Mouse (Mus musculus): ENCODE data around the gene 4930595D18Rik. TPM values are rescaled to one million over a fixed set of nuclear protein-coding genes. Genes with fewer than 3 reads are reported as not detected.

Gene 4930595D18Rik
- total and polyA plus RNA-seq, 3 experiments, result 0.16 TPM; not detected in 2

DNA sequence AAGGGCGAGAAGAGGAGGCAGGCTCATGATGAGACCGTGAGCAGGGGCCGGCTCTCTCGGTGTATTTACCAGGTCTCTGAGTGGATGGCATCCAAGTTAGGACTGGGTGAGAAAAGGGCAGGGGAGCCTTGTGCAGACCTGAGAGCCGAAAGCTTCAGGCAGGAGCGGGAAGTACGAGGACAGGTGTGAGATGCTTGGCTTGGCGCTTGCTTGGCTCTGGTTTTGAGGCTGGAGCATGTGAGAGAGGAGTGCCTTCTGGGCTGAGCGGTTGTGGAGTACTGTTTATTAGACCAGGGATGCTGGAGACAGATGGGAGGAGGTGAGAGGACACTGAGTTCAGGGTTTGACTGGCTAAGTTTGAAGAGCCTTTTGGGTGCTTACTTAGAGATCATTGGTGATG lies 9.0 kb upstream of the 4930595D18Rik start:
- no peak for TF ChIP-seq GATA2 (IDR thresholded peaks at IDR 0.05; ENCODE audit: borderline replicate concordance, low read depth, low read length)
- DNase-seq (ENCODE audit: low spot score) (no peak), ATAC-seq (ENCODE audit: extremely low read depth, insufficient number of reproducible peaks, low FRiP score, poor library complexity, severe bottlenecking) (no peak)
- Histone ChIP-seq H3K9me3 (replicated peaks) (no peaks in the 10 kb centered on the region), H3K4me1 (ENCODE audit: insufficient read depth, low read depth, low read length) (no peaks in the 10 kb centered on the region), H3K4me3 (ENCODE audit: low read depth, low read length) (no peak overlapping the region), H3K27me3 (ENCODE audit: insufficient read depth, low read length) (peaks cover 19% of the 10 kb centered on the region), H3K36me3 (replicated peaks) (no peaks in the 10 kb centered on the region)

DNA sequence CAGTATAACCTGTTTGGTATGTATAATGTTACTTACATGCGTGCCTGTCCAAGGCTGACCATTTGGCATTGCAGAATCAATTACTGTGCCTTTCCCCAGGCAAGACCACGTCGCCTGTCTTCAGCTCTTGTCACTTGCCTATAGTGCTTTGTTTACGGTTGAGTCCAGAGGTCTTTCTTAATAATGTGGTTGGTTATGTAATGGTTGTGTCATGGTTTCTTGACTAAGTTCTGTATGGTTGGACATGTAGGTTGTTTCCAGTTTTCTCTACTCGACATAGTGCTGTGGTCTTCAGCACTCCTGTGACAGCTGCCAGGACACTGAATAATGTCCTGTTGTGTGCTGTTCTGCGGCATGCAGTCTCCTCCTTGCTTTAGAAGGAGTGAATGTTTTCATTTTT lies 8.5 kb upstream of the 4930595D18Rik start:
- no peaks in the 10 kb centered on the region for H3K4me1 ChIP-seq (ENCODE audit: insufficient read depth, low read depth, low read length)
- peaks cover 19% of the 10 kb centered on the region for H3K27me3 ChIP-seq (ENCODE audit: insufficient read depth, low read length)
- ATAC-seq (ENCODE audit: extremely low read depth, insufficient number of reproducible peaks, low FRiP score, poor library complexity, severe bottlenecking) (no peak), DNase-seq (ENCODE audit: low spot score) (no peak)
- TF ChIP-seq CTCF (IDR thresholded peaks at IDR 0.05; ENCODE audit: low read depth, low read length) (no peak), GATA1 (IDR thresholded peaks at IDR 0.05; ENCODE audit: borderline replicate concordance, low read length) (no peak), POLR2AphosphoS5 (IDR thresholded peaks at IDR 0.05; ENCODE audit: insufficient replicate concordance, low read depth, low read length) (no peak), TAL1 (conservative IDR thresholded peaks at IDR 0.05; ENCODE audit: low read depth, low read length) (no peak), GATA2 (IDR thresholded peaks at IDR 0.05; ENCODE audit: borderline replicate concordance, low read depth, low read length) (no peak)
- H3K9me3 ChIP-seq (replicated peaks), result no peaks in the 10 kb centered on the region
- H3K4me3 ChIP-seq (ENCODE audit: low read depth, low read length), result no peak overlapping the region
- H3K36me3 ChIP-seq (replicated peaks), result no peaks in the 10 kb centered on the region

DNA sequence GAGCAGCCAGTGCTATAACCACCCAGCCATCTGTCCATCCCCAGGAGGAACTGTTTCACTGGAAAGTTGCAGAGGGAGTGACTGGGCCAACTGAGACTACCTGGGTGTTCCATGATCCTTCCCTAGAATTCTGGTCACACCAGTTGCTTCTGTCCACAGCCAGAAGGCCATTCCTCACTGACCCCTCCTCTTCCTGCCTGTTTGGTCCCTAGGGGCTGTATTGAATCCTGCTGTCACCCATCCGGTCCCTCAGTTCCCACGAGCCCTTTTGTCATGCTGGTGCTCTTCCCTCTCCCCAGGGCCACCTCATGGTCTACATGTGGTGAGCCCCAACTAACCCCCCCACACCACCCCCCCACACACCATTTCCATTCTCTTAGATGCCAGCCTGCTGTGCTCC lies 6.6 kb upstream of the 4930595D18Rik start:
- ATAC-seq (ENCODE audit: extremely low read depth, insufficient number of reproducible peaks, low FRiP score, poor library complexity, severe bottlenecking), result no peak
- H3K36me3 ChIP-seq (replicated peaks), result no peaks in the 10 kb centered on the region

DNA sequence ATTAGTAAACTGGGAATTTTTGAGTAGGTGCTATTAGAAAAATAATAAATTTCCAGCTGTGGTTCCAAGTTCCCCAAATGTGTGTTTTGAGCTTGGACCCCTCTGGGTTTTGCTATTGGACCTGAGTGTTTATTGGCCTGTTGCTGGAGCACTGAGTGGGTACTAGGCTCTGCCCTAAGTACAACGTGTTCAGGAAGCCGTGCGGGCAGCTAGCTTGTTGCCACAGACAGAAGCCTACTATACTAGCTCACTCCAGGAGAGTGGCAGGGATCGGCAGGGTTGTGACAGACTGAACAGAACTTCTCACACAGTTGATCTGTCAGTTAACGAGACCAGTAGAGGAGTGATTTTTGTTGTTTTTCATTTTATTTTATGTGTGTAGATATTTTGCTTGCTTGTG lies 6.1 kb upstream of the 4930595D18Rik start:
- Histone ChIP-seq H3K27me3 (ENCODE audit: insufficient read depth, low read length) (peaks cover 16% of the 10 kb centered on the region; the same call in 1 of the 2 replicates), H3K4me1 (ENCODE audit: insufficient read depth, low read depth, low read length) (no peaks in the 10 kb centered on the region), H3K9me3 (replicated peaks) (no peaks in the 10 kb centered on the region), H3K4me3 (ENCODE audit: low read depth, low read length) (no peak overlapping the region), H3K36me3 (replicated peaks) (no peaks in the 10 kb centered on the region)
- DNase-seq (ENCODE audit: low spot score) (no peak), ATAC-seq (ENCODE audit: extremely low read depth, insufficient number of reproducible peaks, low FRiP score, poor library complexity, severe bottlenecking) (no peak)
- TF ChIP-seq POLR2AphosphoS5 (IDR thresholded peaks at IDR 0.05; ENCODE audit: insufficient replicate concordance, low read depth, low read length), result no peak

More for the DNA sequence above, 6.6 kb upstream of the 4930595D18Rik start:
- no peak for TF ChIP-seq POLR2AphosphoS5 (IDR thresholded peaks at IDR 0.05; ENCODE audit: insufficient replicate concordance, low read depth, low read length)
- Histone ChIP-seq H3K27me3 (ENCODE audit: insufficient read depth, low read length) (peaks cover 18% of the 10 kb centered on the region; the same call in 1 of the 2 replicates), H3K4me1 (ENCODE audit: insufficient read depth, low read depth, low read length) (no peaks in the 10 kb centered on the region), H3K4me3 (ENCODE audit: low read depth, low read length) (no peak overlapping the region), H3K9me3 (replicated peaks) (no peaks in the 10 kb centered on the region)
- no peak for DNase-seq (ENCODE audit: low spot score)

DNA sequence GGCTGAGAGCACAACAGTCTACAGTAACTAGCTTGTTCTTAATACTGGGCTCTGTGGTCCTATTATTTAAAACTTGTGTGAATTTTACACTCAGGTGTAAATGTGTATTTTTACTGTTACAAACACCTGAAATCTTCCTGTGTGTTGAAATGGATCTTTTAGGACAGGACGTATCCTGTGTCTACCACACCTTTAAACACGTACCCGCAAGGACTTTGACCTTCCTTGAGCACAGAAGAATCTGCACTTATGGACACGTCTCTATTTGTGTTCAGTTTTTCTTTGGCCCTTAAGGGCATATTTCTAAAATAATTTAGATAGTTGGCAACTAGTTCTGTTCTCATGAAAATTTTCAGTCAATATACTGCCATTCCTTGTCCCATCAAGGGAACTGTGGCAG lies 4.0 kb upstream of the 4930595D18Rik start:
- H3K27me3 ChIP-seq (ENCODE audit: insufficient read depth, low read length), result peaks cover 18% of the 10 kb centered on the region
- H3K36me3 ChIP-seq (replicated peaks), result no peaks in the 10 kb centered on the region
- no peak for ATAC-seq (ENCODE audit: extremely low read depth, insufficient number of reproducible peaks, low FRiP score, poor library complexity, severe bottlenecking)
- H3K9me3 ChIP-seq (replicated peaks), result no peaks in the 10 kb centered on the region
- TF ChIP-seq CTCF (IDR thresholded peaks at IDR 0.05; ENCODE audit: low read depth, low read length) (no peak), TAL1 (conservative IDR thresholded peaks at IDR 0.05; ENCODE audit: low read depth, low read length) (no peak), GATA1 (IDR thresholded peaks at IDR 0.05; ENCODE audit: borderline replicate concordance, low read length) (no peak), GATA2 (IDR thresholded peaks at IDR 0.05; ENCODE audit: borderline replicate concordance, low read depth, low read length) (no peak), POLR2AphosphoS5 (IDR thresholded peaks at IDR 0.05; ENCODE audit: insufficient replicate concordance, low read depth, low read length) (no peak)
- no peak for DNase-seq (ENCODE audit: low spot score)
- no peak overlapping the region for H3K4me3 ChIP-seq (ENCODE audit: low read depth, low read length)
- H3K4me1 ChIP-seq (ENCODE audit: insufficient read depth, low read depth, low read length), result no peaks in the 10 kb centered on the region

DNA sequence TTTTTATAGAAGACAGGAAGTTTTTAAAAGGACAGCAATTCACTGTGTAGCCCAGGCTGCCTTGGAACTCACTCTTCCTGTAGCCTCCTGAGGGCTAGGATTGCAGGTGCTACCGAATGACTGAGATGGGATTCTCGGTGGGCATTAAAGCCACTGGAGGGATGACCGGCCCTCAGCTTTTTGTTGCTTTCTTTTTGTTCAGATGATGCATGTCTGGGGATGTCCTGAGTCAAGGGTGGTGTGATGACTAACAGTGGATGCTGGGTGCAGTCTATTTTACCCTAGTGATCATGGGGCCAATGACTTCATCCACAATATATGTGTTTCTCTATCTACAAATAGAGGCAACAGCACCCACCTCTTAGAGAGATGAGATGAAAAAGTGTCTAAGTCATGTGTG lies 2.7 kb upstream of the 4930595D18Rik start:
- no peaks in the 10 kb centered on the region for H3K4me1 ChIP-seq (ENCODE audit: insufficient read depth, low read depth, low read length)
- no peaks in the 10 kb centered on the region for H3K9me3 ChIP-seq (replicated peaks)
- H3K36me3 ChIP-seq (replicated peaks), result no peaks in the 10 kb centered on the region
- no peak for ATAC-seq (ENCODE audit: extremely low read depth, insufficient number of reproducible peaks, low FRiP score, poor library complexity, severe bottlenecking)
- no peak for TF ChIP-seq GATA2 (IDR thresholded peaks at IDR 0.05; ENCODE audit: borderline replicate concordance, low read depth, low read length)
- TF ChIP-seq CTCF (IDR thresholded peaks at IDR 0.05; ENCODE audit: low read depth, low read length), result no peak
- TF ChIP-seq GATA1 (IDR thresholded peaks at IDR 0.05; ENCODE audit: borderline replicate concordance, low read length), result no peak
- no peak for TF ChIP-seq POLR2AphosphoS5 (IDR thresholded peaks at IDR 0.05; ENCODE audit: insufficient replicate concordance, low read depth, low read length)
- TF ChIP-seq TAL1 (conservative IDR thresholded peaks at IDR 0.05; ENCODE audit: low read depth, low read length), result no peak
- peaks cover 23% of the 10 kb centered on the region for H3K27me3 ChIP-seq (ENCODE audit: insufficient read depth, low read length)
- no peak overlapping the region for H3K4me3 ChIP-seq (ENCODE audit: low read depth, low read length)
- no peak for DNase-seq (ENCODE audit: low spot score)

DNA sequence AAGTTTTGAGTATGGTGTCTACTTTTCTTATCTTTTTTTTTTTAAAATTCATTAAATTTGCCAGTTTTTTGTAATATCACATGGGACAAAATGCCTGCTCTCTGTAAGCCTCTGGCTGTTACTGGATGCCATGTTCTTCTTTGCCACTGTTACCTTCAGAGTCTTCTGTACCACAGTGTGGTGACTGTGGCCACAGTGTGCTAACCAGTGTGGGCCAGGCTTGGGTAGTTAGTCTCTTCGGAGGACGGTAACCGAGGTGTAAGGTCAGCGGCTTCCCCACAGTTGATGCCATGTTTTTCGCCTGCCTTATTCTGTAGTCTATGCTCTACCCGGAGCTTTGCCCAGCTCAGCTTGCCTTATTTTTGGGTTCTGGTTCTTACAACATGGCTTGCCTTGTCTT lies 1.9 kb downstream of the 4930595D18Rik start:
- H3K36me3 ChIP-seq (replicated peaks), result no peaks in the 10 kb centered on the region
- no peaks in the 10 kb centered on the region for H3K9me3 ChIP-seq (replicated peaks)
- H3K4me1 ChIP-seq (ENCODE audit: insufficient read depth, low read depth, low read length), result no peaks in the 10 kb centered on the region
- peaks cover 17% of the 10 kb centered on the region for H3K27me3 ChIP-seq (ENCODE audit: insufficient read depth, low read length)
- TF ChIP-seq TAL1 (conservative IDR thresholded peaks at IDR 0.05; ENCODE audit: low read depth, low read length) (no peak), GATA2 (IDR thresholded peaks at IDR 0.05; ENCODE audit: borderline replicate concordance, low read depth, low read length) (no peak), CTCF (IDR thresholded peaks at IDR 0.05; ENCODE audit: low read depth, low read length) (no peak), GATA1 (IDR thresholded peaks at IDR 0.05; ENCODE audit: borderline replicate concordance, low read length) (no peak), POLR2AphosphoS5 (IDR thresholded peaks at IDR 0.05; ENCODE audit: insufficient replicate concordance, low read depth, low read length) (no peak)
- no peak overlapping the region for H3K4me3 ChIP-seq (ENCODE audit: low read depth, low read length)
- ATAC-seq (ENCODE audit: extremely low read depth, insufficient number of reproducible peaks, low FRiP score, poor library complexity, severe bottlenecking), result no peak
- no peak for DNase-seq (ENCODE audit: low spot score)
